Mouse (Mus musculus): ENCODE measurements around the gene Abhd14a.

DNA sequence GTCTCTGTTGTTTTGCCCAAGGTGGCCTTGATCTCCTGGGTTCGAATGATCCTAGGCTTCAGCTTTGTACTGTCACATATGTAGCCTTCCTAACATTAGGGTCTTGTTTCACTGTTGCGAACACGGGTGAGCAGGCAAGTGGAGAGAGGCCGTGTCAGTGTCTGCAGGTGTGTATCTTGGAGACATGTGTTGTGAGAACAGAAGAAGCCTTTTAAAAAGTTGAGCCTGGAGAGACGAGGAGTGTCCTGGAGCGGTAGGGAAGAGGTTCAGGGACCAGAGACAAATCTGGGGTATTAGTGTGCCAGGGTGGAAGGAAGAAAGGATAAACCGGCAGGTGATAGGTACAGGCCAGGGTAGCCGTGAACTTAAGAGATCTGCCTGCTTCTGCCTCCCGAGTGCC lies 30.6 kb upstream of the Abhd14a start:
- TF ChIP-seq CTCF (IDR thresholded peaks at IDR 0.05; ENCODE audit: low read depth) = no peak
- TF ChIP-seq EP300 (IDR thresholded peaks at IDR 0.05; ENCODE audit: low read depth) = no peak
